Mouse (Mus musculus): ENCODE data around the gene Pkp4. TPM values are rescaled to one million over a fixed set of nuclear protein-coding genes. Genes with fewer than 3 reads are reported as not detected.
A peak's percentile ranks its signal among the peaks of the same experiment; 100 is the strongest.

Gene Pkp4
- total RNA-seq (2021) = 10 to 100 TPM; 55.4 to 65.8 TPM
- polyA plus RNA-seq (2012; rRNA removed) = 36.8 and 47.0 TPM in 2 replicates
- long read RNA-seq, partial matches to known transcripts = 13 of 15 reads
- long read RNA-seq, other reads (novel, unspliced or antisense) = 2 of 15 reads

DNA sequence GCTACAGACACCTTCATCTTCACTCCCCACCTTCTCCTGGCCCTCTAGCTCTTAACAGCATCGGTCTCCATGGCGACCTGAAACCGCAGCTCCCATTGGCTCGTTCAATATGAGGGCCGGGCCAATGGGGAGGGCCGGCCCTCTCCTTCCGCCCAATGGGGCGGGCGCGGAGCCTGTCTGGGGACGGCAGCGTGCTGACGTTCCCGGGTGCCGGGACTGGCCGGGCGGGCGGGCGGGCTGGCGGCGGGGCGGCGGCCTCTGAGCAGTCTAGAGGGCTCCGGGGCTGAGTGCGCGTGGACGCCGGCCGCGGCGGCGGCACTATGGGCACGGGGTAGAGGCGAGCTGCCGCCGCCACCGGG lies at the start of gene Pkp4, which contains the start of gene Ccdc148:
TSS of gene Pkp4 (plus strand) at position 246 of the 359 bp plus-strand sequence.
TSS of gene Ccdc148 (minus strand) at position 79 of the 359 bp plus-strand sequence.
- DNase-seq = peak; percentile 95

DNA sequence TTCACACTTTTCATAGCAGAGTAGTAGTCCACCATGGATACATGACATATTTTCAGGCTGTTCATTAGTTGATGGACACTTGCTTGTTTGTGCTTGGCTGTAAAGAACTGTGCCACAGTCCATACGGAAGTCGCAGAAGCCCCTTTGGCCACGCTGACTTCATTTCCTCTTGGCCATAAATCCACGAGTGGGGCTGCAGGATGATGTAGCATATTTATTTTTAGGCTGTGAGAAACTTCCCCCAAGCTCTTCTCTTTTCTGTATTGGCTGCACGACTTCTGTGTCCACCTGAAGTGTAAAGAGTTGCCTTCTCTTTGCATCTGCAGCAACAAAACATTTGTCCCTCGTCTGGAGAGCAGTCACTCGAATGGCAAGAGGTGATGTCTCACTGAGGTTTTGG lies 31.6 kb upstream of the Pkp4 start:
- DNase-seq = no peak

- DNase-seq = no peak
Observed at GRCm38 (mm10) chr2:59129821-59130220, 30.8 kb upstream of the Pkp4 start.

GRCm38 (mm10) chr2:59131044-59131443 lies 29.6 kb upstream of the Pkp4 start:
- no peak for DNase-seq

GRCm38 (mm10) chr2:59155428-59155827 lies 5.2 kb upstream of the Pkp4 start:
- DNase-seq = no peak

DNA sequence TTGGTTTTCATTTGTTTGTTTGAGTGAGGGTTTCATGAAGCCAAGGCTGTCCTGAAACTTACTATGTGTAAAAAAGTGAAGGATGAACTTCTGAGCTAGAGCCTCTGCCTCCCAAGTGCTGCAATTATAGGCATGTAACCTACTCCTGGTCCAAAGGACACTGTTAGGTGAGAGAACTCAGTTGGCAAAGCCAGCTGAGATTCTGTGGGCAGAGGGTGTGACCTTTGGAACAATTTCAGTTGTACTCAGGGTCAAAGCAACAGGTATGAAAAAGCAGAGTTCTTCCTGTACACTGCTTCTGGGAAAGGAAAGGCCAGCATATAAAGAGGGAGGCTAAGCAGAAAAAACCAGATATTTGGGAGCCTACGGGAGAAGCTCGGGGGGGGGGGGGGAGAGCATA lies 2.5 kb upstream of the Pkp4 start:
- DNase-seq = no peak

GRCm38 (mm10) chr2:59159961-59160604 lies 567 bp upstream of the Pkp4 start:
- DNase-seq = peak; percentile 16

GRCm38 (mm10) chr2:59161021-59161440 lies 381 bp downstream of the Pkp4 start:
- DNase-seq = no peak

- DNase-seq = peak; percentile 86
Observed at GRCm38 (mm10) chr2:59161441-59162284, 1.0 kb downstream of the Pkp4 start.

- DNase-seq = no peak
Observed at GRCm38 (mm10) chr2:59162285-59162600, 1.6 kb downstream of the Pkp4 start.

GRCm38 (mm10) chr2:59166976-59167375 lies 6.3 kb downstream of the Pkp4 start:
- DNase-seq = no peak

DNA sequence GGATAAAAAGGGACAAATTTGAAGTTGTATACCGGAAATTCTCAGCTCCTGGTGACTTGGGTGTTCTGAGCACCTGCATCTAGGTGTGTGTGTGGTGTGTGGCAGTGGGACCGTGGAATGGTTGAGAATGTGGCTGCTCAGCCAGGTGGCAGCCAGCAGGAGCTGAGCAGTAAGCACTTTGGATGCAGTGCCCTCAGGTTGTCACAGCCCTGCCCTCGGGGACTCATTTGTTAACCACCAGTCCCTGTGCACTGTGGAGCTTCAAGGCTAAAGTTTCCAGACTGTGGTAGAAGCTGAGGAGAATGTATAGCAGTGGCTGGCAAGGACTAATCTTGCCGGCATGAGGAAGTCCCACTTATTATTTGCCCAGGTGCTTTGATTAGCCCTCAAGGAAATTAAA lies 7.2 kb downstream of the Pkp4 start:
- no peak for DNase-seq

DNA sequence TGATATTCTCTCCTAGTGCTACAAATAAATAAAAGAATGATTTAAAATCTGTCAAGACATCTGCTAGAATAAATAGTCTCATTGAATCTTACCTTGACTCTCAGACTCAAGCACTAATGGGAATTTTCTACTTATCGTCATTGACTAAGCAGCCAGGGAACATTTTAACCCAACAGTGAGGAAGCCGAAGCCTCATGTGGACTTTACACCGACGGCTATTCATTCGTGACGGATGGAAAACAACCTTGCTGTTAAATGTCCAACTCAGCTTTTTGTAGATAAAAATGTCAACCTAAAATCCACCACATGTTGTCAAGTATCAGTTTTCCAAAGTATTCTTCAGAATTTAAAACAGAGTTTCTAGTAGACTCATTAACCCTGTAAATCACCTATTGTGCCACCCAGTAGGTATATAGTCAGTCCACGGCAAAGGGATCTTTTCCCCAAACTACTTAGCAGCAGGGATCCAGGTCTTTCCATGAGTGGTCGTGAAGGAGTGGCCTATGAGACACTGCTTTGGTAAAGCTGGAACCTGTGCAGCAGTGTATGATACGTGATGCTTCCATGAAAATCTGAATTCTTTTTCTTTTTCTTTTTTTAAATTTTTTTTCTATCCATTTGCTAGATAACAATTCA lies 9.0 kb downstream of the Pkp4 start:
- DNase-seq = no peak

DNA sequence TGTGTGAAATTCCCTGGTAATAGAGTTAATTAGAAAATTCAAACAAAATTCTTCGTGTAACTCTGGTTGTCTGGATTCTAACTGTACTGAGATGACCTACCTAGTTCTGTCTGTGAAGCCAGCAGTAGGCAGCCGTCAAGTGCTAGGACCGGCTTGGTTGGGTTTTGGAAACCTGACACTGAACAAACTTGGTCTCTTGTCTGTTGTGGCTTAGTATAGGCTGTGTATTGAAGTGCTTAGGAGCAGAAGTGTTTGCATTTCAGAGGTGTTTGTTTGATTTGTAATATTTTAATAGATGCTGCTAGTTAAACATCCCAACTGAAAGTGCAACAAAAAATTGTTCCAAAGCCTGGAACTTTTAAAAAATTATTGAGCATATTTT lies 9.5 kb downstream of the Pkp4 start:
- no peak for DNase-seq

GRCm38 (mm10) chr2:59170593-59170992 lies 9.9 kb downstream of the Pkp4 start:
- no peak for DNase-seq

GRCm38 (mm10) chr2:59171533-59171932 lies 10.9 kb downstream of the Pkp4 start:
- DNase-seq = no peak

DNA sequence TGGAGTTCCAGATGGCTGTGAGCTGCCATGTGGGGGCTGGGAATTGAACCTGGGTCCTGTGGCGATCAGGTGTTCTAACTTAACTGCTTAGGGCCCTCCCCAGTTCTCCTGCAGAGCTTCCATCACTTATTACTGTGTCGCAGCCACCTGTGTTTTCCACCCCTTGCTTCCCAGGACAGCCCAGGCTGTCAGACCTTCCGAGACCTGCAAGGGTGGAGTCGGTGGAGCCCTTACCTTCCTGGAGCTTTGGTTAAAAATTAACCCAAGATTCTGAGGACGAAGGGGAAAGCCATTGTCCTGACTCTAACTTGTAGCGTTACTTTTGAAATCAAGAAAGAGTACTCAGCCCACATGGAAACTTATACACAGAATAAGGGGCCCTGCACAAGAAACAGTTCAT lies 15.3 kb downstream of the Pkp4 start:
- no peak for DNase-seq

GRCm38 (mm10) chr2:59178191-59178590 lies 17.5 kb downstream of the Pkp4 start:
- no peak for DNase-seq

DNA sequence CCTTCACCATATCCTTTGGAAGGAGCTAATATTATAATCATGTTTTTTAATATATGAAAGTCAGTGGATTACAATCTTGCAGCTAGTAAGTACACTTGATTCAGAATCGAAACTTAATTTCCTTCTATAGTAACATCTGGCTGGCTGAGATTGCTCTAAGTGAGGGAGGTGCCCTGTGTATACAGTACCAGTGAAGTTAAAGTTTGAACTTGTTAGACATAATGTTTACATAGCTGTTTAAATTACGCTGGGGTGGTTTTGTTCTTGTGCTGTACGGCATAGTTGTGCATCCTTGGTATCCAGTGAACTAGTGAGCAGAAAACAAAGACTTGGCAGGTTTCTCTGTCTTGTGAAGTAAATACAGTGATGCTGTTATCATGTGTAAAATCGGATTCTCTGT lies 18.3 kb downstream of the Pkp4 start:
- DNase-seq = no peak

DNA sequence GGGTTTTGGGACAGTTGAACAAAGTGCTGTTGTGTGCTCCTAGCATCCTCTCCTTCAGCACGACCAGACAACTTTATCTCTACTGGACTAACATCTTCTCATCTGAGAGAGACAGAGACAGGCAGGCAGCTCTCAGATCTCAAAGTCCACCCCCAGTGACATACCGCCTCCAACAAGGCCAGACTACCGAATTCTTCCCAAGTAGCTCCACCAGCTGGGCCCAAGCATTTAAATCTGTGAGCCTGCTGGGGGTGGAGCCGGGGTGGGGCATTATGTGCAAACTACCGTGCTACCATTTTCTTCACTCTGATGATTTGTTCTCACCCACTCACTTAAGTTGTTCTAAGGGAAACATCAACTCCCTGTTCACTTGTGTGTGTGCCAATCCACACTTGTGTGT lies 18.8 kb downstream of the Pkp4 start:
- DNase-seq = no peak

GRCm38 (mm10) chr2:59181321-59182113 lies 20.9 kb downstream of the Pkp4 start:
- no peak for DNase-seq

GRCm38 (mm10) chr2:59183541-59183940 lies 22.9 kb downstream of the Pkp4 start:
- no peak for DNase-seq

Measured in adrenal gland, adult 2 months (tissue).